In the genomic region with DNA sequence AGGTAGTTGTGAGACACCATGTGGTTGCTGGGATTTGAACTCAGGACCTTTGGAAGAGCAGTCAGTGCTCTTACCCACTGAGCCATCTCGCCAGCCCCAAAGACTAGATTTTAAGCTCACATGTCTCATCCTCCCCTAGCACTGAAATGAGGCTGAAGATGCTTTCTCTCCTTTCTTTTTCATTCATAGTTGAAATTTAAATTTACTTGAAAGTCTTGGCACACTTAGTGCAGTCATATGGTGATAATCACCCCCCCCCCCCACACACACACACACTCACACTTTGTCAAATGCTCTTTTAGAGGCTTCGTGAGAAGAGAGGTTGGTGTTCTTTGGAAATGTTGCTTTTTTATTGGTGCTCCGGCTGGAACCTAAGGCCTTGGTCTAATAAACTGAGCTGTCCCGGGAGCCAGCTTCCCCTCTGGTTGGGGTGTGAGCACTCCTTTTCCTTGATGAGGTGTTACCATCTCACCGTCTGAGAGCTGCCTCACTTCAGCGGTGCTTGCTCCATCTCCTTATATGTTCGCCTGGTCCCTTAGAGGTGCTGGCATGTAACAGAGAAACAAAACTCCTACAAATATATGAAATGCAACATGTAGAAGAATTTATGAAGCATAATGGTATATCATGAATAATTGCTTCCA, we compare ENCODE assay signal across 16 mouse cellular contexts. TPM values are rescaled to one million over a fixed set of nuclear protein-coding genes. Genes with fewer than 3 reads are reported as not detected.
"Had no signal": no experiment of that assay in that cellular context is flagged by ENCODE, and none has a peak within 500 bp of the region (broad histone marks: within the 10 kb centered on the region; RNA-seq: fewer than 3 reads in every experiment).

No protein-coding gene starts in this region.

- H3K27ac ChIP-seq: kidney, postnatal 0 days; limb, embryonic 15.5 days; liver, embryonic 14.5 days; macrophage; stomach, postnatal 0 days had no signal

- H3K4me2 ChIP-seq: limb, embryonic 15.5 days; liver, embryonic 11.5 days; lung, embryonic 14.5 days had no signal

- ATAC-seq: liver, postnatal 0 days; lung, postnatal 0 days had no signal

- H3K9me3 ChIP-seq: limb, embryonic 15.5 days had no signal

- DNase-seq: kidney, adult 2 months; kidney, postnatal 36 days; left cerebral cortex, postnatal 4 days; liver, postnatal 0 days; lung, embryonic 14.5 days; midbrain, embryonic 14.5 days; thymus, adult 2 months; thymus, postnatal 14 days; thymus, postnatal 4 days had no signal

- H3K9ac ChIP-seq: limb, embryonic 15.5 days; liver, embryonic 14.5 days; liver, postnatal 0 days; lung, embryonic 14.5 days had no signal

- H3K4me3 ChIP-seq: limb, embryonic 15.5 days had no signal

- H3K27me3 ChIP-seq: limb, embryonic 15.5 days had no signal

RNA-seq across cellular contexts. Expression of gene Gm28042, which starts 46.8 kb away (rescaled TPM):
- polyA plus RNA-seq: macrophage had no signal
